Mouse (Mus musculus) G1E (cell line): ENCODE results near the gene Ntsr1. TPM values are rescaled to one million over a fixed set of nuclear protein-coding genes. Genes with fewer than 3 reads are reported as not detected.

Experiments
- ATAC-seq: 2 replicates; pipeline ENCODE4 v1.8.0; 2016; ENCODE audit warnings: mild to moderate bottlenecking; ENCODE audit not compliant: insufficient number of reproducible peaks, poor library complexity, low FRiP score, severe bottlenecking; ENCODE audit errors: extremely low read depth
- DNase-seq: peaks from one replicate; pipeline ENCODE4 v3.0.0; 2012; ENCODE audit warnings: low spot score
- H3K27me3 ChIP-seq: 2 replicates; pipeline ENCODE4 v1.6.1; 2012; ENCODE audit warnings: mild to moderate bottlenecking, low read length, inconsistent platforms; ENCODE audit not compliant: insufficient read depth
- H3K36me3 ChIP-seq: replicated peaks from 2 replicates; pipeline ENCODE3; 2012; ENCODE audit warnings: mild to moderate bottlenecking, inconsistent platforms
- H3K4me1 ChIP-seq: 2 replicates; pipeline ENCODE4 v1.6.1; 2012; ENCODE audit warnings: low read depth, low read length, inconsistent platforms, mixed read lengths; ENCODE audit not compliant: insufficient read depth
- H3K4me3 ChIP-seq: 2 replicates; pipeline ENCODE4 v1.5.1; 2012; ENCODE audit warnings: low read depth, mild to moderate bottlenecking, inconsistent platforms, low read length, moderate library complexity, mixed read lengths
- H3K9me3 ChIP-seq: replicated peaks from 2 replicates; pipeline ENCODE4 v1.6.1; 2012; ENCODE audit warnings: inconsistent platforms
- CTCF ChIP-seq: IDR thresholded peaks from 2 replicates; pipeline ENCODE4 v1.5.1; 2012; ENCODE audit warnings: low read depth, low read length, inconsistent platforms, mixed read lengths
- GATA1 ChIP-seq: IDR thresholded peaks from 2 replicates; pipeline ENCODE4 v1.6.1; 2012; ENCODE audit warnings: borderline replicate concordance, low read length, inconsistent platforms, mixed read lengths
- GATA2 ChIP-seq: IDR thresholded peaks from 2 replicates; pipeline ENCODE4 v1.6.1; 2012; ENCODE audit warnings: low read depth, low read length, inconsistent platforms, borderline replicate concordance
- POLR2AphosphoS5 ChIP-seq: IDR thresholded peaks from 2 replicates; pipeline ENCODE4 v1.6.1; 2012; ENCODE audit warnings: low read depth, low read length, inconsistent platforms; ENCODE audit not compliant: insufficient replicate concordance
- TAL1 ChIP-seq: conservative IDR thresholded peaks from 2 replicates; pipeline ENCODE4 v1.6.1; 2012; ENCODE audit warnings: low read depth, low read length, inconsistent platforms, mixed read lengths
- polyA plus RNA-seq: library from polyadenylated mRNA; stranded (reverse); fragments of >175 nt; gene quantifications from 2 replicates; pipeline ENCODE4 v1.2.3, GENCODE M21; 2012
- total RNA-seq, 2 experiments: library from RNA; stranded (forward) in 1 of 2; stranded (reverse) in 1 of 2; fragments of 200-1000 nt in 1 of 2; fragments of >200 nt in 1 of 2; fragmentation: Nextera tagmentation in 1 of 2; gene quantifications; 2 replicates each; pipeline ENCODE4 v1.2.3; 2014 to 2017

Gene Ntsr1
- total and polyA plus RNA-seq, 3 experiments: 0.05 TPM; not detected in 2

- ATAC-seq (no peak), DNase-seq (no peak)
- Histone ChIP-seq H3K27me3 (no peaks in the 10 kb centered on the region; the same call in none of the 2 replicates), H3K36me3 (no peaks in the 10 kb centered on the region), H3K4me3 (no peak overlapping the region), H3K9me3 (no peaks in the 10 kb centered on the region), H3K4me1 (no peaks in the 10 kb centered on the region)
- TF ChIP-seq TAL1 (no peak), CTCF (no peak), GATA1 (no peak), POLR2AphosphoS5 (no peak), GATA2 (no peak)
These were observed 43.9 kb downstream of the Ntsr1 start for GRCm38 (mm10) chr2:180543675-180544074.

GRCm38 (mm10) chr2:180545046-180545445 is 45.3 kb downstream of the Ntsr1 start:
- Histone ChIP-seq H3K4me3 (no peak overlapping the region), H3K9me3 (no peaks in the 10 kb centered on the region), H3K36me3 (no peaks in the 10 kb centered on the region), H3K4me1 (no peaks in the 10 kb centered on the region), H3K27me3 (no peaks in the 10 kb centered on the region; the same call in 1 of the 2 replicates)
- DNase-seq: no peak
- TF ChIP-seq TAL1 (no peak), CTCF (no peak), GATA1 (no peak), GATA2 (no peak), POLR2AphosphoS5 (no peak)
- no peak for ATAC-seq

DNA sequence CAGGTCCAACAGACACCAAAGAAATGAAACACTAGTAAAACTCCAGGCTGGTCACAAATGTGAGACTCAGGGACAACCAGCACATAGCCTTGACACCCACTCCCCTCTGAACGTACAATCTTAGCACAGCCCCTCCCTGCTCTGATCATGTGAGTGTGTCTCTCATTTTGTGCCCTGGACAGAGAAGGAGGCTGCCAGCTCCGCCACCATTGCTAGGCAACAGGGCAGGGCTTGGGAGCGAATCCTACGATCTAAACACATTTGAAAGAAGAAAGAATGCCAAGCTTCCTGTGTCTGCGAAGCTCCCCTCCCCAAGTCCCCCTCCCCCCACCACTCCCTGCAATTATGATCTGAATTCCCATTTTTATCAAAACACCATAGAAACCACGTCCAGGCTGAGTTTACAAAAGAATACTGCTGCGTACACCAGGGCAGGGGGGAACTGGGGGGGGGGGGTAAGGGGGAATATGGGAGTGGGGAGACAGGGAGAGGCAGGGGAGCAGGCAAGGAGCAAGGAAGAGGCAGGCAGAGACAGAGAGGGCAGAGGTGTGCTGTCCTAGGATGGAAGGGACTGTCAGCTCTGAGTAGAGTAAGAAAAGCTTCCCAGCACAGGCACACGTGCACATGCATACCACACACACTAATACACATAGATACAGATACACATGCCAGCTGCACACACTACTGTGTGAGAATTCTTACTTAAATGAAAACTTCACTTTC is 47.8 kb downstream of the Ntsr1 start:
- Histone ChIP-seq H3K4me3 (no peak overlapping the region), H3K9me3 (no peaks in the 10 kb centered on the region), H3K4me1 (no peaks in the 10 kb centered on the region), H3K36me3 (no peaks in the 10 kb centered on the region), H3K27me3 (peaks cover 9% of the 10 kb centered on the region)
- no peak for ATAC-seq
- no peak for DNase-seq
- TF ChIP-seq GATA2 (no peak), CTCF (no peak), TAL1 (no peak), GATA1 (no peak), POLR2AphosphoS5 (no peak)

DNA sequence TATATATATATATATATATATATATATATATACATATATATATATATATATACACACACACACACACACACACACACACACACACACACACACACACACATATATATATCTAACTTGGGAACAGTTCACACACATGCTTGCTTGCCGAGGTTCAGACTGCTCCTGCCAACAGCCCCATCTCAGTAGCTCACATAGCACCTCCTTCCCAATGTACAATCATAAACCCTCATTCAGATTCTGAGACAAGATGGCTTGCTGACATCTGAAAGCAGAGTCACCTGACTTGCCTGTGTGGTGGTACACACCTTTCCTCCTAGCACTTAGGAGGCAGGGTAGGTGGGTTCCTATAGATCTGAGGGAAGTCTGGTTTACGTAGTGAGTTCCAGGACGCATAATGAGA is 52.6 kb downstream of the Ntsr1 start:
- TF ChIP-seq GATA1 (no peak), POLR2AphosphoS5 (no peak), TAL1 (no peak), GATA2 (no peak), CTCF (no peak)
- DNase-seq (no peak), ATAC-seq (no peak)
- Histone ChIP-seq H3K36me3 (no peaks in the 10 kb centered on the region), H3K4me3 (no peak overlapping the region), H3K4me1 (no peaks in the 10 kb centered on the region), H3K27me3 (peaks cover 9% of the 10 kb centered on the region), H3K9me3 (no peaks in the 10 kb centered on the region)

DNA sequence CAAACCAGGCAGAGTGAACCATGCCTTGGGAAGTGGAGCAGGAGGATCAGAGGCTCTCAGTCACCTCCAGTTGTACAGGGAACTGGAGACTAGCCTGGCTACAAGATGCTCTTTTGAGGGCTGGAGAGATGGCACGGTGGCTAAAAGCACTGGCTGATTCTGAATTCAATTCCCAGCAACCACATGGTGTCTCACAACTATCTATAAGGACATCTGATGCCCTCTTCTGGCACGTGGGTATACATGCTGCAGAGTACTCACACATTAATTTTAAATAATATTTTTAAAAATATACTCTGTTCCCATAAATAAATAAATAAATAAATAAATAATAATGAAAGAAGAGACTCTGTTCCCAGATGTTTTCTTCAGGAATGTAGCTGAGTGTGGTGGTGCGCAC is 55.4 kb downstream of the Ntsr1 start:
- H3K9me3 ChIP-seq: no peaks in the 10 kb centered on the region
- no peak for TF ChIP-seq GATA2
- no peak for TF ChIP-seq CTCF
- TF ChIP-seq GATA1: no peak
- TF ChIP-seq POLR2AphosphoS5: no peak
- TF ChIP-seq TAL1: no peak
- no peak for DNase-seq
- H3K4me3 ChIP-seq: no peak overlapping the region
- no peaks in the 10 kb centered on the region for H3K36me3 ChIP-seq
- peaks cover 7% of the 10 kb centered on the region for H3K27me3 ChIP-seq
- H3K4me1 ChIP-seq: no peaks in the 10 kb centered on the region
- no peak for ATAC-seq

GRCm38 (mm10) chr2:180556470-180556869 is 56.7 kb downstream of the Ntsr1 start:
- ATAC-seq (no peak), DNase-seq (no peak)
- H3K9me3 ChIP-seq: no peaks in the 10 kb centered on the region
- H3K27me3 ChIP-seq: no peaks in the 10 kb centered on the region; the same call in 1 of the 2 replicates
- no peaks in the 10 kb centered on the region for H3K36me3 ChIP-seq
- no peak overlapping the region for H3K4me3 ChIP-seq
- H3K4me1 ChIP-seq: no peaks in the 10 kb centered on the region
- no peak for TF ChIP-seq TAL1

GRCm38 (mm10) chr2:180560245-180560644 is 60.5 kb downstream of the Ntsr1 start:
- no peak for TF ChIP-seq GATA1
- TF ChIP-seq POLR2AphosphoS5: no peak
- no peak for TF ChIP-seq TAL1
- TF ChIP-seq CTCF: peak; percentile 61
- no peak overlapping the region for H3K4me3 ChIP-seq
- DNase-seq (no peak), ATAC-seq (no peak)
- peaks cover 13% of the 10 kb centered on the region; the same call in 1 of the 2 replicates for H3K27me3 ChIP-seq
- H3K4me1 ChIP-seq: no peaks in the 10 kb centered on the region
- no peaks in the 10 kb centered on the region for H3K9me3 ChIP-seq
- H3K36me3 ChIP-seq: no peaks in the 10 kb centered on the region
